Mouse (Mus musculus) heart, embryonic 16.5 days (tissue): ENCODE data around the gene Gm28051. TPM values are rescaled to one million over a fixed set of nuclear protein-coding genes. Genes with fewer than 3 reads are reported as not detected.

Source experiments
- ATAC-seq: fragments of 200-750 bp; cut with Nextera tagmentation; replicated peaks from 2 replicates; pipeline ENCODE4 v1.8.0; 2017; ENCODE audit warnings: moderate number of reproducible peaks; ENCODE audit not compliant: insufficient read depth, low FRiP score; ENCODE audit errors: extremely low read depth
- H3K27ac ChIP-seq: fragments of 300-500 bp; sonication (generic); 2 replicates; pipeline ENCODE4 v1.5.1; 2014; ENCODE audit warnings: mild to moderate bottlenecking, low read length, control low read depth, moderate library complexity
- H3K27me3 ChIP-seq: fragments of 300-500 bp; sonication (generic); 2 replicates; pipeline ENCODE4 v1.6.1; 2014; ENCODE audit warnings: low read length, mixed read lengths; ENCODE audit not compliant: control insufficient read depth, insufficient read depth
- H3K36me3 ChIP-seq: fragments of 300-500 bp; sonication (generic); 2 replicates; pipeline ENCODE4 v1.6.1; 2014; ENCODE audit not compliant: control insufficient read depth, insufficient read depth
- H3K4me1 ChIP-seq: fragments of 300-500 bp; sonication (generic); 2 replicates; pipeline ENCODE4 v1.6.1; 2014; ENCODE audit warnings: low read length, mixed read lengths; ENCODE audit not compliant: control insufficient read depth, insufficient read depth
- H3K4me2 ChIP-seq: fragments of 300-500 bp; sonication (generic); 2 replicates; pipeline ENCODE4 v1.6.1; 2014; ENCODE audit warnings: low read depth, mild to moderate bottlenecking, control low read depth, low read length
- H3K4me3 ChIP-seq: fragments of 300-500 bp; sonication (generic); 2 replicates; pipeline ENCODE4 v1.5.1; 2014; ENCODE audit warnings: mild to moderate bottlenecking, control low read depth, low read length
- H3K9ac ChIP-seq: fragments of 300-500 bp; sonication (generic); 2 replicates; pipeline ENCODE4 v1.6.1; 2014; ENCODE audit warnings: low read length, control low read depth
- H3K9me3 ChIP-seq: fragments of 300-500 bp; sonication (generic); replicated peaks from 2 replicates; pipeline ENCODE4 v1.6.1; 2016; ENCODE audit warnings: low read length; ENCODE audit not compliant: control insufficient read depth
- WGBS: fragments of 180-500 bp; shearing (Covaris S2); extraction: QIAGEN DNeasy Blood & Tissue Kit; methylation state at CpG from one replicate; pipeline ENCODE4 v1.1.7; 2014; 5-methylcytosine and 5-hydroxymethylcytosine counted together
- polyA plus RNA-seq: library from polyadenylated mRNA; unstranded; fragments of >200 nt; fragmentation: Nextera tagmentation; extraction: Ambion mirVana; gene quantifications from 2 replicates; pipeline ENCODE4 v1.2.1, GENCODE M21; 2015

The Gm28051 gene
- polyA plus RNA-seq, 1 experiment from 2014 or later: not detected

GRCm38 (mm10) chr12:102705216-102705871 lies 52.2 kb downstream of the Gm28051 start:
- Histone ChIP-seq H3K4me2 (peak overlapping the region; percentile 86), H3K9ac (peak overlapping the region; percentile 78), H3K36me3 (no peaks in the 10 kb centered on the region), H3K9me3 (no peaks in the 10 kb centered on the region), H3K27ac (peak overlapping the region; percentile 76), H3K27me3 (no peaks in the 10 kb centered on the region), H3K4me3 (peak overlapping the region; percentile 68), H3K4me1 (peaks cover 25% of the 10 kb centered on the region)
- 2% methylated on average over 45 of the region's 45 CpGs for WGBS
- peak; percentile 75 for ATAC-seq

GRCm38 (mm10) chr12:102704457-102705198 lies 52.9 kb downstream of the Gm28051 start, which contains the start of gene Itpk1:
Gene Itpk1, minus strand, starts transcription at chr12:102704930.
- Histone ChIP-seq H3K9ac (peak within 1 kb of the TSS; percentile 78), H3K27me3 (no peaks in the 10 kb centered on the region), H3K4me2 (peak within 1 kb of the TSS; percentile 86), H3K4me3 (peak within 1 kb of the TSS; percentile 68), H3K27ac (peak within 1 kb of the TSS; percentile 76), H3K4me1 (peaks cover 25% of the 10 kb centered on the region), H3K36me3 (no peaks in the 10 kb centered on the region), H3K9me3 (no peaks in the 10 kb centered on the region)
- ATAC-seq: peak; percentile 88
- 1% methylated on average over 62 of the region's 105 CpGs for WGBS

GRCm38 (mm10) chr12:102703921-102704408 lies 53.6 kb downstream of the Gm28051 start:
- peak overlapping the region; percentile 68 for H3K4me3 ChIP-seq
- H3K27me3 ChIP-seq: no peaks in the 10 kb centered on the region
- H3K27ac ChIP-seq: no peak overlapping the region
- peak overlapping the region; percentile 86 for H3K4me2 ChIP-seq
- peak overlapping the region; percentile 78 for H3K9ac ChIP-seq
- 14% methylated on average over 17 of the region's 17 CpGs for WGBS
- no peaks in the 10 kb centered on the region for H3K9me3 ChIP-seq
- H3K36me3 ChIP-seq: no peaks in the 10 kb centered on the region
- 0 out of 2 replicates have a peak, but pooled peaks have one; percentile 0 for ATAC-seq
- H3K4me1 ChIP-seq: peaks cover 28% of the 10 kb centered on the region

- WGBS: 60% methylated on average over 6 of the region's 6 CpGs
- Histone ChIP-seq H3K4me2 (peak overlapping the region; percentile 86), H3K9ac (peak overlapping the region; percentile 41; the same call in 1 of the 2 replicates), H3K27ac (peak overlapping the region; percentile 43; the same call in 1 of the 2 replicates), H3K4me3 (peak overlapping the region; percentile 68), H3K27me3 (no peaks in the 10 kb centered on the region), H3K36me3 (no peaks in the 10 kb centered on the region), H3K9me3 (no peaks in the 10 kb centered on the region), H3K4me1 (peaks cover 32% of the 10 kb centered on the region)
- ATAC-seq: no peak
Observed at GRCm38 (mm10) chr12:102703441-102703840, 54.1 kb downstream of the Gm28051 start.

- peak overlapping the region; percentile 86 for H3K4me2 ChIP-seq
- peak overlapping the region; percentile 68 for H3K4me3 ChIP-seq
- ATAC-seq: no peak
- peak overlapping the region; percentile 64 for H3K27ac ChIP-seq
- no peaks in the 10 kb centered on the region for H3K36me3 ChIP-seq
- WGBS: 12% methylated on average over 4 of the region's 4 CpGs
- H3K9me3 ChIP-seq: no peaks in the 10 kb centered on the region
- H3K9ac ChIP-seq: peak overlapping the region; percentile 65
- H3K4me1 ChIP-seq: peaks cover 36% of the 10 kb centered on the region
- H3K27me3 ChIP-seq: no peaks in the 10 kb centered on the region
Observed at GRCm38 (mm10) chr12:102703111-102703412, 54.5 kb downstream of the Gm28051 start.

GRCm38 (mm10) chr12:102702356-102703110 lies 55.0 kb downstream of the Gm28051 start:
- H3K4me1 ChIP-seq: peaks cover 39% of the 10 kb centered on the region
- H3K4me2 ChIP-seq: peak overlapping the region; percentile 86
- no peaks in the 10 kb centered on the region for H3K27me3 ChIP-seq
- H3K9me3 ChIP-seq: no peaks in the 10 kb centered on the region
- no peak for ATAC-seq
- WGBS: 6% methylated on average over 15 of the region's 15 CpGs
- peak overlapping the region; percentile 64 for H3K27ac ChIP-seq
- H3K36me3 ChIP-seq: no peaks in the 10 kb centered on the region
- H3K9ac ChIP-seq: peak overlapping the region; percentile 65
- peak overlapping the region; percentile 68 for H3K4me3 ChIP-seq

- peaks cover 44% of the 10 kb centered on the region for H3K4me1 ChIP-seq
- 83% methylated on average over 5 of the region's 5 CpGs for WGBS
Observed at GRCm38 (mm10) chr12:102701691-102702207, 55.8 kb downstream of the Gm28051 start.

GRCm38 (mm10) chr12:102700453-102700852 lies 57.1 kb downstream of the Gm28051 start:
- whole genome bisulfite sequencing: 71% methylated on average over 12 of the region's 12 CpGs
- no peak overlapping the region for H3K27ac ChIP-seq
- peaks cover 41% of the 10 kb centered on the region for H3K4me1 ChIP-seq
- H3K9me3 ChIP-seq: no peaks in the 10 kb centered on the region
- no peaks in the 10 kb centered on the region for H3K27me3 ChIP-seq
- no peak overlapping the region for H3K9ac ChIP-seq
- no peak for ATAC-seq
- H3K36me3 ChIP-seq: no peaks in the 10 kb centered on the region
- no peak overlapping the region for H3K4me2 ChIP-seq
- no peak overlapping the region for H3K4me3 ChIP-seq

More at GRCm38 (mm10) chr12:102701691-102702207, 55.8 kb downstream of the Gm28051 start:
- Histone ChIP-seq H3K36me3 (no peaks in the 10 kb centered on the region), H3K4me3 (no peak overlapping the region), H3K4me2 (no peak overlapping the region), H3K9ac (no peak overlapping the region), H3K27me3 (no peaks in the 10 kb centered on the region), H3K9me3 (no peaks in the 10 kb centered on the region), H3K27ac (no peak overlapping the region)
- no peak for ATAC-seq
